Mouse (Mus musculus) heart, embryonic 13.5 days (tissue): ENCODE data around the gene Ankrd33b. TPM values are rescaled to one million over a fixed set of nuclear protein-coding genes. Genes with fewer than 3 reads are reported as not detected.

ENCODE experiments used
- ATAC-seq: fragments of 200-750 bp; cut with Nextera tagmentation; 2 replicates; pipeline ENCODE4 v1.8.0; 2017; ENCODE audit warnings: moderate TSS enrichment; ENCODE audit not compliant: insufficient number of reproducible peaks, low FRiP score, low TSS enrichment; ENCODE audit errors: extremely low read depth
- H3K27ac ChIP-seq: fragments of 300-500 bp; sonication (generic); replicated peaks from 2 replicates; pipeline ENCODE4 v1.5.1; 2015; ENCODE audit warnings: moderate library complexity, mild to moderate bottlenecking, inconsistent platforms
- H3K27me3 ChIP-seq: fragments of 300-500 bp; sonication (generic); replicated peaks from 2 replicates; pipeline ENCODE4 v1.6.1; 2015; ENCODE audit warnings: mild to moderate bottlenecking, inconsistent platforms
- H3K36me3 ChIP-seq: fragments of 300-500 bp; sonication (generic); 2 replicates; pipeline ENCODE4 v1.6.1; 2015; ENCODE audit warnings: mild to moderate bottlenecking, inconsistent platforms
- H3K4me1 ChIP-seq: fragments of 300-500 bp; sonication (generic); 2 replicates; pipeline ENCODE4 v1.6.1; 2015; ENCODE audit warnings: inconsistent platforms
- H3K4me2 ChIP-seq: fragments of 300-500 bp; sonication (generic); 2 replicates; pipeline ENCODE4 v1.6.1; 2015; ENCODE audit warnings: inconsistent platforms, mild to moderate bottlenecking, moderate library complexity
- H3K4me3 ChIP-seq: fragments of 300-500 bp; sonication (generic); 2 replicates; pipeline ENCODE4 v1.5.1; 2015; ENCODE audit warnings: moderate library complexity, mild to moderate bottlenecking, inconsistent platforms
- H3K9ac ChIP-seq: fragments of 300-500 bp; sonication (generic); 2 replicates; pipeline ENCODE4 v1.6.1; 2015; ENCODE audit warnings: inconsistent platforms, mild to moderate bottlenecking, moderate library complexity
- H3K9me3 ChIP-seq: fragments of 300-500 bp; sonication (generic); 2 replicates; pipeline ENCODE4 v1.6.1; 2016; ENCODE audit warnings: inconsistent platforms
- WGBS: fragments of 180-500 bp; shearing (Covaris S2); methylation state at CpG from one replicate; pipeline ENCODE4 v1.1.7; 2015; ENCODE audit warnings: mixed read lengths; 5-methylcytosine and 5-hydroxymethylcytosine counted together
- polyA plus RNA-seq: library from polyadenylated mRNA; unstranded; fragments of >200 nt; fragmentation: Nextera tagmentation; extraction: Ambion mirVana; gene quantifications from 2 replicates; pipeline ENCODE4 v1.2.1, GENCODE M21; 2015

The Ankrd33b gene
- polyA plus RNA-seq, 1 experiment from 2014 or later, result 2.1 TPM

DNA sequence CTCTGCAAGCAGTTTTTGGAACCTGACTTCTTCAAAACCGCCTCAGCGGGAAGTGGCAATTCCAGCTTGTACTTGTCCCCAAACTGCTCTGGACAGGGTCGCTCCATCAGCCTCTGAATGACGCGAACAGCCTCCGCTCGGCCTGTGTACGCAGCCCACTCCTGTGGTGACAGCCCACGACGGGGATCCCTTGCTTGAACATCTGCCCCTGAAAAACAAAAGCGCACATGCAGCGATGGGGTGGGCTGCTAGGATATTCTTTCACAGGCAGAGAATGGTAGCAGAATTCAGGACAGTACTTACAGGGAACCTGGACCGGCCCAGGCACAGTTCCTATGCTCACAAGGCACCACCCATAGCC is 69.8 kb downstream of the Ankrd33b start:
- Histone ChIP-seq H3K27me3 (peaks cover 42% of the 10 kb centered on the region), H3K9ac (peak overlapping the region; percentile 45; the same call in 1 of the 2 replicates), H3K4me3 (peak overlapping the region; percentile 41), H3K9me3 (no peaks in the 10 kb centered on the region), H3K27ac (no peak overlapping the region), H3K4me2 (peak overlapping the region; percentile 67), H3K4me1 (peaks cover 35% of the 10 kb centered on the region), H3K36me3 (no peaks in the 10 kb centered on the region)
- WGBS, result 23% methylated on average over 13 of the region's 13 CpGs
- ATAC-seq, result no peak

DNA sequence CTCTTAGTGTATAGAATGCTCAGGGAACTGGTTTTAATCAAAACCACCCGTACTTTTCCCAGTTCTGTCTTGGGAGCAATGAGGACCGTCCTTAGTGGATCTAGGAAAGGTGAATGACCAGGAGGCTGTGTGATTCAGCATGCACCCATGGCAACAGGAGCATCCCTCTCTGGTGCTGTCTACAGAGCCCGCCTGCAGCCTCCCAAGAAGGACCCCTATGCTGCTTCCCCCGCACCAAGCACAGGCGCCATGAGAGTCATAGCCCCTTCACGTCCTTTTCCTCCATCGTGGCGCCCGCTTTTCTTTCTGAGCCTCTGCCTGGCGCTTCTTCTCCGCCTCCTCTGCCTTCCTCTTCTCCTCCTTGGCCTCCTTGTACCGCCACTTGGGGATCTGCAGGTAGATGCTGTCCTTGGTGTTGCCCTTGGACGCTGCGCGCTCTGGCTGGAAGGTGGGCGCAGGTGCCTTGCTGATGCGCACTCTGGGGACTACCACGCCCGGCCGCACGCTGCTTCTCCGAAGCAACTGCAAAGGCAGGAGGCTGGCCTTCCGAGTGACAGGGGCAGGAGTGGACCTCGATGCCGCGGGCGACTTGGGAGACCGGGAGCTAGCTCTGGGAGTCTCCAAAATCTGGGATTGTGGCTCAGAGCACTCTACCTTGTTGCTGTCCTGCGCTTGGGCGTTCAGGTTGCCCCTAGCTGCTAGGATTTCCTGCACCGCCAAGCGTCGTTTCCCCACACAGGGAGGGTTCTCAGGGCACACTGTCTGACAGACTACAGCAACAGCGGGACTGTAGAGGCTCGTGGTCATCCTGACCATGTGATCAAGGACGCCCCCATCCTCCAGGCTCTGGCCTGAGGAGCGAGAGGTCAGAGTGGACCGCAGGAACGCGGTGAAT is 70.4 kb downstream of the Ankrd33b start:
- WGBS, result 14% methylated on average over 40 of the region's 40 CpGs
- H3K9me3 ChIP-seq, result no peaks in the 10 kb centered on the region
- H3K36me3 ChIP-seq, result no peaks in the 10 kb centered on the region
- peak overlapping the region; percentile 45 for H3K9ac ChIP-seq
- H3K27me3 ChIP-seq, result peaks cover 42% of the 10 kb centered on the region
- H3K4me1 ChIP-seq, result peaks cover 35% of the 10 kb centered on the region
- H3K4me2 ChIP-seq, result peak overlapping the region; percentile 67
- no peak overlapping the region for H3K27ac ChIP-seq
- peak overlapping the region; percentile 41 for H3K4me3 ChIP-seq
- ATAC-seq, result no peak

DNA sequence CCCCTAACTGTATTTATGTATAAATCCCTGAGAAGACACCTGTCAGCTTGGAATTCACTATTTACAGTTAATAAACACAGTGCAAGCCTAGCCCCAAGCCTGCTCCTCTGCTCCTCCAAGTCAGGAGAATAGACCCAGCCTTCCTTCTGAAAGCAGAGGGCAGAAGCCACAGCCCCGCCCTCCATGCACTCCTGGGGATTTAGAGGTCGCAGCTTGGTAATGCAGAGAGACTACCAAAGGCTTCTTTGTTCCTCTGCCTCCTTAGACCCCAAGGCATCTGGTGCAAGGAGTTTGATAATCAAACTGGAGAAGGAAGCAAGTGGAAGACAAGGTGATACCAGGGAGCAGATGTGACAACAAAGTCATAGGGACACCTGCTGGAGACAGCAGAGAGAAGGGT is 73.2 kb downstream of the Ankrd33b start:
- no peaks in the 10 kb centered on the region for H3K36me3 ChIP-seq
- H3K27me3 ChIP-seq, result peaks cover 42% of the 10 kb centered on the region
- H3K9me3 ChIP-seq, result no peaks in the 10 kb centered on the region
- ATAC-seq, result no peak
- H3K4me2 ChIP-seq, result no peak overlapping the region
- no peak overlapping the region for H3K4me3 ChIP-seq
- no peak overlapping the region for H3K27ac ChIP-seq
- WGBS, result 32% methylated on average over 2 of the region's 2 CpGs
- no peak overlapping the region for H3K9ac ChIP-seq
- peaks cover 26% of the 10 kb centered on the region for H3K4me1 ChIP-seq

DNA sequence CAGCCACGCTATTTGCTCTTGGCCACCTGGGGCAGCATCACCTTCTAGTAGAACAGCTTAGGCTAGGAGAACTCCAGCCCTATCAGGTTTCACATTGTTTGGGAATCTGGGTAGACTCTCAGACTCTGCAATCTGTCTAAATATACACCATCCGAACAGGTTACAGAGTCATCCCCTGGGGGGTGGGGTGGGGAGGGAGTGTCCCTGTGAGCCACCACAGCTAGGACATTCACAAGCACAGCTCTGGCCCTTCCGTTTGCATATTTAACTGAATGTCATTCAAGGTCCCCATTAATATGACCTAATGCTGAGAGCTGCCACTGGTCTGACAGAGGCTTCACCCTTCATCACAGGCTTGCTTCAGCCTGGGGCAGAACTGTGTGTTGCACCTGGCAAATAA is 74.9 kb downstream of the Ankrd33b start:
- Histone ChIP-seq H3K4me2 (no peak overlapping the region), H3K9me3 (no peaks in the 10 kb centered on the region), H3K4me3 (no peak overlapping the region), H3K36me3 (no peaks in the 10 kb centered on the region), H3K4me1 (peaks cover 20% of the 10 kb centered on the region), H3K27ac (peak overlapping the region; percentile 13), H3K27me3 (peaks cover 35% of the 10 kb centered on the region), H3K9ac (no peak overlapping the region)
- 15% methylated on average over 3 of the region's 3 CpGs for WGBS
- ATAC-seq, result peak; percentile 12; the same call in 1 of the 2 replicates

DNA sequence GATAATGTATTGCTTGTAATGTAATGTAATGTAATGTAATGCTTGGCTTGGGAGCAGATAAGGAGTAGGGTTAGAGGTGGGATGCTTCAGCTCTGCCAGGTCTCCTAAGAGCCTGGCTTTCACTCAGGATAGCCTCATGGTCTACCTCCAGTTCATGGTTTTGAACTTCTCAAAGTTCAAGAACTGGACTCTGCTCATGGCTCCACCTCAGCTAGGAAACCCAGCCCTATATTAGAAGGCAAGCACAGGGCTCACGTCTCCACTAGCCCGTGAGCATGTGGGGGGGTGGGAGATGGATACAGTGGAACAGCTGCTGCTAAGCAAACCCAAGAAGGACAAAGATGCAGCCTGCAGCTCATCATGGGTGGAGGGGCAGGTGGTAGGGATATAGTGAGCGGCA is 81.8 kb downstream of the Ankrd33b start:
- H3K36me3 ChIP-seq, result no peaks in the 10 kb centered on the region
- H3K4me3 ChIP-seq, result no peak overlapping the region
- no peaks in the 10 kb centered on the region for H3K27me3 ChIP-seq
- WGBS, result 85% methylated on average over 3 of the region's 3 CpGs
- no peak overlapping the region for H3K4me2 ChIP-seq
- H3K4me1 ChIP-seq, result peaks cover 17% of the 10 kb centered on the region
- ATAC-seq, result no peak
- no peak overlapping the region for H3K27ac ChIP-seq
- H3K9ac ChIP-seq, result no peak overlapping the region
- no peaks in the 10 kb centered on the region for H3K9me3 ChIP-seq

DNA sequence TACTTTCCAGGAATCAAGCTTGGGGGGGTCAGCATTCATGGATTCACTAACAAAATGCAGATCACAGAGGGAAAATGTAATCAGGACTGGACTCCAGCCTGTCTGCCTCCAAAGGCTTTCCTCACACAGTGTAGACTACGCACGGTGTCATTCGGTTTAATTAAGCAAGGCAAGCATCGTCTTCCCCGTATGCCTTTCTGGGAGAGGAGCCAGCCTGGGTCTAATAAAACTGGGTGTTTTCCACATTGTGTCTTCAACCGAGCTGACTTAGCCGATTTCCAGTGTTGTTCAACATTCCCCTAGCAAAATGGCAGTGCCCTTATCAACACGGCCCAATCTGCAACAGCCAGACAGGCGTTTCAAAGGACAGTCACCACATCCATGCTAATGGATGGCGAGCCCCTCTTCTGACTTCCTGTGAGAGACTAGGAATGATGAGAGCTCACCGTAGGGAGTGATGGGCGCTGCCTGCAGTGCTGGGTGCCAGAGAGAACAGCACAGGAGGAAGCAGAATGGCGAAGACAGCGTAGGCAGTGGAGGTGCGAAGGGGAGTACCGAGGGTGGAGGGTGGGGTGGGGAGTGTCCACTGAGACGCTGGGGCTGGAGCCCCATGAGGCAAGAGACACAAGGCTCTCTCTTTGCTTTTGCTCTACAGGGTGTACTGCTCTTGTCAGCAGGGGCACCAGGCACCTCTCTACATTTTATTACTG is 82.4 kb downstream of the Ankrd33b start:
- Histone ChIP-seq H3K9me3 (no peaks in the 10 kb centered on the region), H3K36me3 (no peaks in the 10 kb centered on the region), H3K4me1 (peaks cover 21% of the 10 kb centered on the region), H3K4me3 (no peak overlapping the region), H3K4me2 (no peak overlapping the region), H3K27me3 (no peaks in the 10 kb centered on the region), H3K9ac (no peak overlapping the region), H3K27ac (no peak overlapping the region)
- 62% methylated on average over 17 of the region's 17 CpGs for WGBS
- ATAC-seq, result no peak

DNA sequence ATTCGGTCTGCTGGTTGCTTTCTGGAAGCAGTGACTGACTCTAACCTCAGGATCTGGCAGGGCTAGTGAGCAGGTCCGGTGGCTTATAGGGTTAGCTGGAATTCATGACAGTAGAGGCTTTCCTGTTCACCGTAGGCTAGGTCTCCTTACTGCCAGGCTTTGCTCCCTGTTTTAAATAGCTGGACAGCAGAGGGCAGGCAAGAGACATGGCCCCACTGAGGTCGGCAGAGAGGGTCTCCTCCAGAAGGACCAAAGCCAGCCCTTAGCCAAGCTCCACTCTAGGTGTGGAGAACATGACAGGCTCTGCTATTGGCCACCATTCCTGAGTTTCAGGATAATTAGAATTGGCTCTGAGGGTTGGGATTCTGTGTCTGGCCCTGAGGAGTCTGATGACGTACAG is 83.4 kb downstream of the Ankrd33b start:
- ATAC-seq, result no peak
- no peaks in the 10 kb centered on the region for H3K27me3 ChIP-seq
- no peaks in the 10 kb centered on the region for H3K36me3 ChIP-seq
- no peak overlapping the region for H3K4me3 ChIP-seq
- no peaks in the 10 kb centered on the region for H3K9me3 ChIP-seq
- H3K9ac ChIP-seq, result no peak overlapping the region
- WGBS, result 51% methylated on average over 5 of the region's 5 CpGs
- H3K4me1 ChIP-seq, result peaks cover 21% of the 10 kb centered on the region
- H3K27ac ChIP-seq, result no peak overlapping the region
- no peak overlapping the region for H3K4me2 ChIP-seq

DNA sequence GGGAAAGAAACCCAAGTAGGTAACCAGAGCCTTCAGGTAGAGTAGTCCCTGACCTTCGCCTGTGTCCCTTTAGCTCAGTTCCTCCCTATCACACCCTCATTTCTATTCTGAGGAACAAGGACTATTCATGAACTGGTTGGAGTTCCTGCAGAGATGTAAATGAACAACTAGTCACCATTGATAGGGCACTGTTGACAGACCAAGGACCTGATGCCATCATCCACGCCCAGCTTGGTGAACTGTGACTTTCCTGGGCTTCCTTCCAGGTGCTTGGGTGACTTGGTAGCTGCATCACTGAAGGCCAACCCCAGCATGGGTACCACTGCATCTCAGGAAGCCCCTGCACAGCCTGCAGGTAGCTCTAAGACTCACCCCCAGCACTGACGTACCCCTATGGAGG is 85.2 kb downstream of the Ankrd33b start:
- Histone ChIP-seq H3K27ac (no peak overlapping the region), H3K36me3 (no peaks in the 10 kb centered on the region), H3K4me3 (no peak overlapping the region), H3K4me2 (no peak overlapping the region), H3K9me3 (no peaks in the 10 kb centered on the region), H3K4me1 (peaks cover 28% of the 10 kb centered on the region), H3K9ac (no peak overlapping the region), H3K27me3 (no peaks in the 10 kb centered on the region)
- ATAC-seq, result no peak
- 67% methylated on average over 3 of the region's 3 CpGs for WGBS

DNA sequence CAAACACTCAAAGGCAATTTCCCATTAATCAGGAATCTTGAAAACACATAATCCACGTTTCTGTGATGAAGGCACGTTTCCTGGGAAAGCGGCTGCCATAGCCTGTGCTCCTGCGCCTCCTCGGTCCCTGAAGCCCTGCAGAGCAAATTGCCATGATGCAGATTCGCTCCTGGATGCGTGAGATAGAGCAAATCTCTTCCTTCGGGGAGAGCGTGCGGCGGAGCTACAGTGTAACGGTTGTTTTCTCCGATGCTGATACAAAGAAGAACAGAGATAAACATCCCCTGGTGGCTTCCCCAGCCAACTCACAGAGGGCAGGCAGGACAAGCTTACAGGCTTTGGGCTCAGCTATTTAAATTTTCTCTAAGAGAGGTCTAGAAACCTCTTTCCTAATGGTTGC is 85.7 kb downstream of the Ankrd33b start:
- Histone ChIP-seq H3K4me1 (peaks cover 26% of the 10 kb centered on the region), H3K27me3 (no peaks in the 10 kb centered on the region), H3K4me3 (no peak overlapping the region), H3K4me2 (no peak overlapping the region), H3K36me3 (no peaks in the 10 kb centered on the region), H3K9ac (no peak overlapping the region), H3K9me3 (no peaks in the 10 kb centered on the region), H3K27ac (no peak overlapping the region)
- no peak for ATAC-seq
- 50% methylated on average over 13 of the region's 13 CpGs for WGBS

DNA sequence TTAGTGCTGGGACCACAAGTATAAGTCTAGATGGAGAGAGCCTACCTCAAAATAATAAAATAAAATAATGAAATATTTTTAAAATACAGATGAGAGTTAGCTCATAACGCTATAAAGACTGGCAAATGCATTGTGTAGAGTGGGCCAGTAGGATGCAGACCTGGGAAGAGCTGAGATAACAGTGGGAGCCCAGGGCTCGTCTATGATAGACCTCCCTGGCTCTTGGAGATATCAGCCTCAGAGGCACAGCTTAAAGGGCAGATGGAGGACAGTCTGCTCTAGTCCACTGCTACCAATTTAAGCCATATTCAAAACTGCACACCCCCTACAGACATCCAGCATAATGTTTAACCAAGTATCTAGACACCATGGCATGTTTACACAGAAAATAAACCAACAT is 86.8 kb downstream of the Ankrd33b start:
- WGBS, result 32% methylated on average over 2 of the region's 2 CpGs
- H3K4me3 ChIP-seq, result no peak overlapping the region
- no peaks in the 10 kb centered on the region for H3K27me3 ChIP-seq

DNA sequence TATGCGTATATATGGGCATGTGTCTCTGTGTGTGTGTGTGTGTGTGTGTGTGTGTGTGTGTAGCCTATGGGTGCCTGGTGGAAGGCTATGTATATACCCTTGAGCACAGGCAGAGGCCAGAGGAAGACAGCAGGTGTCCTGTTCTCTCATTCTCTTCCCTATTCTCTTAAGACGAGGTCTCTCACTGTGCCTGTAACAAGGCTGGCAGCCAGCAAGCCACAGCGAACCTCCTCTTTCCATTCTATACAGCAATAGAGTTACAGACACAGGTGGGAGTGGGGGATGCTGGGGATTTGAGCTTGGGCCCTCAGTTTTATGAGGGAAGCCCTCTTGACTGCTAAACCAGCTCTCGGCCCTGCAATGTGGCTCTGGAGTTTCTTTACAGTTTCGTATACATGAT is 87.5 kb downstream of the Ankrd33b start:
- H3K36me3 ChIP-seq, result no peaks in the 10 kb centered on the region
- H3K4me3 ChIP-seq, result no peak overlapping the region
- no peak for ATAC-seq
- H3K27me3 ChIP-seq, result no peaks in the 10 kb centered on the region
- no peaks in the 10 kb centered on the region for H3K9me3 ChIP-seq
- WGBS, result 78% methylated on average over 5 of the region's 5 CpGs
- H3K9ac ChIP-seq, result no peak overlapping the region
- peaks cover 25% of the 10 kb centered on the region for H3K4me1 ChIP-seq
- no peak overlapping the region for H3K27ac ChIP-seq
- H3K4me2 ChIP-seq, result no peak overlapping the region

More for the DNA sequence above, 86.8 kb downstream of the Ankrd33b start:
- H3K36me3 ChIP-seq, result no peaks in the 10 kb centered on the region
- H3K27ac ChIP-seq, result no peak overlapping the region
- no peaks in the 10 kb centered on the region for H3K9me3 ChIP-seq
- no peak overlapping the region for H3K9ac ChIP-seq
- ATAC-seq, result no peak
- H3K4me2 ChIP-seq, result no peak overlapping the region
- peaks cover 25% of the 10 kb centered on the region for H3K4me1 ChIP-seq
